Mouse (Mus musculus) bone marrow macrophage, adult 2 months (primary cell): ENCODE results near the gene Ggt7.

Experiments
- CTCF ChIP-seq: IDR thresholded peaks from 2 replicates; pipeline ENCODE4 v1.5.1; 2012; ENCODE audit warnings: low read depth, mild to moderate bottlenecking, low read length, moderate library complexity
- POLR2A ChIP-seq: IDR thresholded peaks from 2 replicates; pipeline ENCODE4 v1.6.1; 2012; ENCODE audit warnings: mild to moderate bottlenecking, low read depth, low read length, borderline replicate concordance

DNA sequence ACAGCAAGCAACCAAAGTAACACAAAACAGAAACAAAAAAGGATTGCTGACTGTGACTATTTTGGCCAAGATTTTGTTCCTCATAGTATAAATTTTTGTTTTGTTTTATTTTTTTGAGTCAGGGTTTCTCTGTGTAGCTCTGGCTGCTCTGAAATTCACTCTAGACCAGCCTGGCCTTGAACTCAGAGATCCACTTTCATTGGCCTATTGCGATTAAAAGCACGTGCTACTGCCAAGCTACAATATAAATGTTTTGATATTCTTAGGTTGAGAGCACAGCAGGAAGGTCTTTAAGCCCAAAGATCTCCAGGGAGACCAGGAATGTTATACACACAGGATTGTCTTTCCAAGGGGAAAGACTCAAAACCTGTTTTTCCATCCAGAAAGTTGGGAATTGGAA is 74.6 kb downstream of the Ggt7 start:
- TF ChIP-seq CTCF (no peak), POLR2A (no peak)
